Comparison of ENCODE assay signal across 11 mouse cellular contexts in genomic region chr10:96294666-96295065, GRCm38 (mm10).
DNase-seq lines count a peak whose midpoint lies in the region; ATAC-seq lines count a peak whose summit lies in the region.
"Had no signal": no experiment of that assay in that cellular context is flagged by ENCODE, and none has a peak within 500 bp of the region (broad histone marks: within the 10 kb centered on the region; RNA-seq: fewer than 3 reads in every experiment).

No protein-coding gene starts in this region.

- H3K9me3 ChIP-seq in heart, embryonic 10.5 days: no peaks in the 10 kb centered on the region
- no peaks in the 10 kb centered on the region for H3K9me3 ChIP-seq in forebrain, embryonic 16.5 days (ENCODE audit: control insufficient read depth, low read length)
- H3K9me3 ChIP-seq: forebrain, embryonic 15.5 days; limb, embryonic 12.5 days had no signal

- H3K4me3 ChIP-seq in heart, embryonic 10.5 days: no peak overlapping the region
- no peak overlapping the region for H3K4me3 ChIP-seq in forebrain, embryonic 16.5 days (replicated peaks; ENCODE audit: low read length)
- H3K4me3 ChIP-seq: forebrain, embryonic 15.5 days; limb, embryonic 12.5 days had no signal

- DNase-seq in heart, adult 11 months: peak; percentile 98
- no peak for DNase-seq in heart, embryonic 10.5 days (ENCODE audit: low spot score)
- DNase-seq in R1 (ENCODE audit: low read depth, low spot score): peak; percentile 19
- DNase-seq in heart, adult 9 months (ENCODE audit: low spot score in 2 of 2): peak; percentile 68 to 79
- DNase-seq in lung, postnatal 36 days: peak; percentile 76
- no peak for DNase-seq in ovary, postnatal 14 days (ENCODE audit: low spot score)
- no peak for DNase-seq in cerebellum, adult 18-20 months

- no peaks in the 10 kb centered on the region for H3K27me3 ChIP-seq in heart, embryonic 10.5 days (ENCODE audit: insufficient read depth, poor library complexity, severe bottlenecking)
- H3K27me3 ChIP-seq in forebrain, embryonic 16.5 days (replicated peaks; ENCODE audit: control insufficient read depth, insufficient read depth, low read length): no peaks in the 10 kb centered on the region
- H3K27me3 ChIP-seq: forebrain, embryonic 15.5 days; limb, embryonic 12.5 days had no signal

- no peak for ATAC-seq in forebrain, embryonic 16.5 days
- ATAC-seq: forebrain, embryonic 15.5 days; hindbrain, postnatal 0 days had no signal

- 74% methylated on average over 2 of the region's 2 CpGs for WGBS in heart, embryonic 10.5 days
- WGBS in forebrain, embryonic 16.5 days: 80% methylated on average over 2 of the region's 2 CpGs

- no peaks in the 10 kb centered on the region for H3K36me3 ChIP-seq in heart, embryonic 10.5 days
- no peaks in the 10 kb centered on the region for H3K36me3 ChIP-seq in forebrain, embryonic 16.5 days (ENCODE audit: control insufficient read depth, insufficient read depth)
- H3K36me3 ChIP-seq: forebrain, embryonic 15.5 days; limb, embryonic 12.5 days had no signal

- no peak overlapping the region for H3K4me2 ChIP-seq in forebrain, embryonic 16.5 days (ENCODE audit: low read length)
- H3K4me2 ChIP-seq: forebrain, embryonic 15.5 days; limb, embryonic 12.5 days had no signal

- H3K9ac ChIP-seq in forebrain, embryonic 16.5 days (replicated peaks; ENCODE audit: low read depth, low read length): no peak overlapping the region
- H3K9ac ChIP-seq: forebrain, embryonic 15.5 days; limb, embryonic 12.5 days had no signal

- no peaks in the 10 kb centered on the region for H3K4me1 ChIP-seq in heart, embryonic 10.5 days
- peaks cover 3% of the 10 kb centered on the region for H3K4me1 ChIP-seq in forebrain, embryonic 16.5 days (replicated peaks; ENCODE audit: control insufficient read depth, insufficient read depth, low read length)
- H3K4me1 ChIP-seq: forebrain, embryonic 15.5 days; limb, embryonic 12.5 days had no signal

- no peak overlapping the region for H3K27ac ChIP-seq in heart, embryonic 10.5 days
- no peak overlapping the region for H3K27ac ChIP-seq in forebrain, embryonic 16.5 days (ENCODE audit: low read length)
- H3K27ac ChIP-seq: forebrain, embryonic 15.5 days; hindbrain, postnatal 0 days; limb, embryonic 12.5 days had no signal

Comparison
In these comparisons a context has a peak if more than half of its experiments do, and no peak if none do; other contexts are left out.
1. DNase-seq: peak in heart, adult 11 months (single experiment), R1 (single experiment), heart, adult 9 months (2 of 2) and lung, postnatal 36 days (single experiment); none in heart, embryonic 10.5 days (single experiment), ovary, postnatal 14 days (single experiment) and cerebellum, adult 18-20 months (0 of 2).